Mouse (Mus musculus) megakaryocyte, embryonic 14.5 days (primary cell): ENCODE results near the gene Slc25a51.

Source experiments
- FLI1 ChIP-seq: IDR thresholded peaks from 2 replicates; pipeline ENCODE4 v1.6.1; 2012; ENCODE audit warnings: low read length, inconsistent platforms, mixed read lengths
- GATA1 ChIP-seq: IDR thresholded peaks from 3 replicates; pipeline ENCODE4 v1.6.1; 2012; ENCODE audit warnings: mixed read lengths, low read length, inconsistent platforms, borderline replicate concordance

DNA sequence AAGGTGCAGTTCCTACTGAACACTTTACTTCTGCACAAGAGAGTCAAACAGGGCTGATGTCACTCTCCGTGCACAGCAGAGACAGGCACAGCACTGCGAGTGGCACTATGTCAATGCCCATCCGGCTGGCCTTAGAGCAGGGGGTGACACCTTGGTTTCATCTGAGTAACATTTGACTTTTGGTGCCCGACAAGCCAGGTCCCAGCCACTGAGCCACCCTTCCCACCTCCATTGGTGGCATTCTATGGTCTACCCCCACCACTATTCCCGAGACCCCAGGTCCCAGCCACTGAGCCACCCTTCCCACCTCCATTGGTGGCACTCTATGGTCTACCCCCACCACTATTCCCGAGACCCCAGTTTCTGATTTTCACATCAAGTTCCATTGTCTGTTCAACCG, 4.5 kb downstream of the Slc25a51 start:
- TF ChIP-seq GATA1 (no peak), FLI1 (no peak)
